Mouse (Mus musculus): Measurements from ENCODE around the gene Bco1.

- TF ChIP-seq CTCF (IDR thresholded peaks at IDR 0.05; ENCODE audit: extremely low read depth, insufficient read length, insufficient replicate concordance, low read depth, low read length), result no peak
- no peak for TF ChIP-seq POLR2A (IDR thresholded peaks at IDR 0.05; ENCODE audit: low read depth, low read length)
Observed at GRCm38 (mm10) chr8:117176308-117176707, 80.7 kb downstream of the Bco1 start.

All from small intestine, adult 2 months (tissue).